Mouse (Mus musculus) right cerebral cortex, postnatal 4 days (tissue): Measurements from ENCODE around the gene Hbb-bs.
"Not testable (repeated sequence)": the region's sequence is repeated elsewhere in the genome, so short reads cannot be mapped to it uniquely, and the experiment has no call there.

Source experiments
- DNase-seq: peaks from one replicate; pipeline ENCODE4 v3.0.0-alpha.2; 2022

Hbb-bs gene

GRCm38 (mm10) chr7:103810746-103811145, 17.1 kb downstream of the Hbb-bs start:
- no peak for DNase-seq

GRCm38 (mm10) chr7:103810296-103810695, 17.6 kb downstream of the Hbb-bs start:
- DNase-seq = no peak

- DNase-seq = no peak
Observed at GRCm38 (mm10) chr7:103809801-103810155, 18.1 kb downstream of the Hbb-bs start.

- DNase-seq = no peak
Observed at GRCm38 (mm10) chr7:103808971-103809800, 18.7 kb downstream of the Hbb-bs start.

GRCm38 (mm10) chr7:103808120-103808519, 19.8 kb downstream of the Hbb-bs start:
- not testable (repeated sequence) for DNase-seq

- DNase-seq = no peak
Observed at GRCm38 (mm10) chr7:103806856-103807255, 21.0 kb downstream of the Hbb-bs start.

- DNase-seq = no peak
Observed at GRCm38 (mm10) chr7:103792669-103793388, 35.1 kb downstream of the Hbb-bs start.

GRCm38 (mm10) chr7:103791721-103792120, 36.2 kb downstream of the Hbb-bs start, which contains the start of gene Olfr67:
Olfr67 (minus strand) TSS chr7:103791821.
- DNase-seq = no peak

GRCm38 (mm10) chr7:103779598-103779997, 48.3 kb downstream of the Hbb-bs start, which contains the start of gene Olfr68:
Olfr68 (minus strand) TSS chr7:103779698.
- DNase-seq = no peak

- DNase-seq = not testable (repeated sequence)
Observed at GRCm38 (mm10) chr7:103777652-103778051, 50.2 kb downstream of the Hbb-bs start.
